12 mouse cellular contexts compared by ENCODE assay signal in the genomic region with DNA sequence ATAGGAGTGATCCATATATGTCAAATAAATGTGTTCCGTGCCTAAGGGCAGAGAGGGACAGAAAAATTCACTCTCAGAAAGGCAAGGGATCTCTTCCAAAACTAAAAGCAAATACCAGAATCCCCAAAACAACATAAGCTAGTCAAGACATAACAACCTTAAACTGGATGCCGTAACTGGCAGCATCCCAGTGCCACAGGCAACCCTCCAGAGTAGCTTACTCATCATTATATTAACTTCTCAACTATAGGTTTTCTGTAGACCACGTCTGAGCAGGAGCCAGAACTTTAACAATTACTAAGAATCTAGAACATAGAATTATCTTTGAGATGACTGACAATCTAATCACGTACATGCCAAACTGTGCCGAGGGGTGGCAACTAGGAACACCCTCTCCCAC.
"Had no signal": no experiment of that assay in that cellular context is flagged by ENCODE, and none has a peak within 500 bp of the region (broad histone marks: within the 10 kb centered on the region; RNA-seq: fewer than 3 reads in every experiment).

No protein-coding gene starts in this region.

- DNase-seq: kidney, adult 11 months; kidney, adult 8-10 months; kidney, postnatal 10 days; kidney, postnatal 36 days; liver, embryonic 13.5 days; lung, adult 2 months; lung, postnatal 14 days; lung, postnatal 4 days; thymus, adult 2 months; thymus, postnatal 14 days; thymus, postnatal 4 days had no signal

- ATAC-seq: midbrain, embryonic 15.5 days had no signal
